Mouse (Mus musculus): ENCODE measurements around the gene Cd8b1. TPM values are rescaled to one million over a fixed set of nuclear protein-coding genes. Genes with fewer than 3 reads are reported as not detected.
"Not testable (repeated sequence)": the region's sequence is repeated elsewhere in the genome, so short reads cannot be mapped to it uniquely, and the experiment has no call there.

The Cd8b1 gene
- polyA plus RNA-seq, 1 experiment from 2014 or later, result 0.19 TPM

DNA sequence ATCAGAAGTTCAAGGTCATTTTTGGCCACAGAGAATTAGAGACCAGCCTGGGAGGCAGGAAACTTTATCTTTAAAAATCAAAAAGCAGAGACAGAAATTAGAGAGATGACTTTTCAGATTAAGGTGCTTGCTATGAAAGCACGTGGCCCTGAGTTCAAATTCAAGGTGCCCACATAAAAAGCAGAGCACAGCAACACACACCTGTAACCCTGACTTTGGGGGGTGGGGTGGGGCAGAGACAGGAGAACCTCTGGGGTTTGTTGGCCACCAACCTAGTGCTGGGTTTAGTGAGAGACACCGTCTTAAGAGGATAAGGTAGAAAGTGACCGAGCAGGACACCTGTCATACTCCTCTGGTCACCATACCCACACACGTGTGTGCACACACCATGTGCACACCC lies 8.9 kb downstream of the Cd8b1 start:
- H3K4me1 ChIP-seq; H3K4me3 ChIP-seq; H3K27me3 ChIP-seq (ENCODE audit: low read depth, poor library complexity, severe bottlenecking); H3K9me3 ChIP-seq (replicated peaks); H3K36me3 ChIP-seq; H3K27ac ChIP-seq; DNase-seq (ENCODE audit: low spot score): not testable (repeated sequence)
- 88% methylated on average over 3 of the region's 4 CpGs for WGBS

DNA sequence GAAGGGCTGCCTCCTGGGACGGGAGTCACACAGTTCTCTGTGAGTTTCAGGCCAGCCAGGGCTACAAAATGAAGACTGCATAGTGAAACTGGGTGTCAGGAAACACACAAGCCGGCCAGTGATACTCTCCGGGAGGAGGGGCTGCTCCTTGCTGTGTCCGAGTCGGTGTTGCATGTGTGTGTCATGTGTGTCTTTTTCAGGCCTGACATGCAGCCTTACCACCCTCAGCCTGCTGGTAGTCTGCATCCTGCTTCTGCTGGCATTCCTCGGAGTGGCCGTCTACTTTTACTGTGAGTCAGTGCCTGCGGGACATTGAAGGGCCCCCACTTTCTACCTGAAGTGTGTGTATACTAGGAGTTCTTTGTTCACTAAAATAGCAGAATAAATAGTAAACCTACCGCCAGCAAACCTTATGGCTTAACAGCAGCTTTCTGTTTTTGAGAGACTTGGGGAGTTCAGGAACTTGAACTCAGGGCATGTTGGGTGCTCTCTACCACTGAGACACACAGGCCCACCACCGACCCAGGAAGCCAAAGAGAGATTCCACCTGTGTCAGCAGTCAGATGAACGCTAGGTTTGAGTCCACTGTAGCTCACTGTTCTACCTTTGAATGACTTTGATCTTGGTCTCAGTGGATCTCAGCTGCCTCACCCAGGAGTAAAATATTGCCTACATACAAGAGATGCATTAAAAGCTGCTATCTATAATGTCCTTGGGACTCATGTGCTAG lies 9.8 kb downstream of the Cd8b1 start:
- Histone ChIP-seq H3K4me3 (no peak overlapping the region), H3K27me3 (ENCODE audit: low read depth, poor library complexity, severe bottlenecking) (no peaks in the 10 kb centered on the region), H3K9me3 (replicated peaks) (no peaks in the 10 kb centered on the region), H3K4me1 (no peaks in the 10 kb centered on the region), H3K27ac (no peak overlapping the region), H3K36me3 (no peaks in the 10 kb centered on the region)
- 86% methylated on average over 11 of the region's 11 CpGs for WGBS
- DNase-seq (ENCODE audit: low spot score), result no peak

GRCm38 (mm10) chr6:71333031-71333430 lies 10.4 kb downstream of the Cd8b1 start:
- 91% methylated on average over 3 of the region's 3 CpGs for WGBS
- H3K27ac ChIP-seq, result no peak overlapping the region
- no peaks in the 10 kb centered on the region for H3K4me1 ChIP-seq
- H3K9me3 ChIP-seq (replicated peaks), result no peaks in the 10 kb centered on the region
- H3K36me3 ChIP-seq, result no peaks in the 10 kb centered on the region
- no peaks in the 10 kb centered on the region for H3K27me3 ChIP-seq (ENCODE audit: low read depth, poor library complexity, severe bottlenecking)
- no peak for DNase-seq (ENCODE audit: low spot score)
- no peak overlapping the region for H3K4me3 ChIP-seq

GRCm38 (mm10) chr6:71333578-71334273 lies 11.1 kb downstream of the Cd8b1 start:
- 93% methylated on average over 11 of the region's 11 CpGs for WGBS
- Histone ChIP-seq H3K9me3 (replicated peaks) (no peaks in the 10 kb centered on the region), H3K4me1 (no peaks in the 10 kb centered on the region), H3K36me3 (no peaks in the 10 kb centered on the region), H3K27me3 (ENCODE audit: low read depth, poor library complexity, severe bottlenecking) (no peaks in the 10 kb centered on the region), H3K27ac (no peak overlapping the region), H3K4me3 (no peak overlapping the region)
- no peak for DNase-seq (ENCODE audit: low spot score)

DNA sequence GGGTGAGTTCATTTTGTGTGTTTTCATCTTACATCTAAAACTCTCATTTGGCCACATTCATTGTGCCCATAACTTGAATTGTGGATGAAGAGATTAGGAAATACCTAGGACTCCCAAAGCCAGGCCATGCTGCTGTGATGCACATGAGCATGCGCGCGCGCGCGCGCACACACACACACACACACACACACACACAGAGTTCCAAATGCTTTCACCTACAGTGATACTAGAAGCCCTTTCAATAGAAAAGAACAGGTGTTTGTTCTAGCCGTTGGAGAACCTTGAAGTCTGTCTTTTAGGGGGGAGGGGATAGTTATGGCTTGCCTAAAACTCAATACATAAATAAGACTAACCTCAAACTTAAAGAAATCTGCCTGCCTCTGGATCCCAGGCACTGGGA lies 15.1 kb downstream of the Cd8b1 start:
- no peak for DNase-seq (ENCODE audit: low spot score)

DNA sequence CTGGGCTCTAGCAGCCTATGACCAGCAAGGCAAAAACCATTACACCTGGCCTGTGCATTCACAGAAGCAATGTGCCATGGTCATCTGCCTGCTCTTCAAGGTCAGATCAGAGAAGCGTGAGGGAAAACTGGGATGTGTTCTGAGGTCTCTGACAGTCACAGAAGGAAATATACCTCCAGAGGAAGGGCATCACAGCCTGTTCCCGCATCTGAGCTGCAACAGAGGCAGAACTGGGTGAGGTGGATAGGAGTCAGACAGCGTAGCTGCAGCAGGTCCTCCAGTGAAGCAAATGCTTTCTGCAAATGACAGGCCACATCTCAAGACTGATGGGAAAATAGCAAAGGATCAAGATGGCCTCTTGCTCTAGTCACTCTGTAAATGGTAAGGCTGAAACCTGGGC lies 16.4 kb downstream of the Cd8b1 start:
- no peaks in the 10 kb centered on the region for H3K36me3 ChIP-seq
- DNase-seq (ENCODE audit: low spot score), result no peak

More for the DNA sequence above, 15.1 kb downstream of the Cd8b1 start:
- no peak overlapping the region for H3K4me3 ChIP-seq
- no peaks in the 10 kb centered on the region for H3K9me3 ChIP-seq (replicated peaks)
- no peaks in the 10 kb centered on the region for H3K27me3 ChIP-seq (ENCODE audit: low read depth, poor library complexity, severe bottlenecking)
- no peaks in the 10 kb centered on the region for H3K36me3 ChIP-seq
- WGBS, result 98% methylated on average over 8 of the region's 8 CpGs
- H3K27ac ChIP-seq, result no peak overlapping the region
- no peaks in the 10 kb centered on the region for H3K4me1 ChIP-seq

DNA sequence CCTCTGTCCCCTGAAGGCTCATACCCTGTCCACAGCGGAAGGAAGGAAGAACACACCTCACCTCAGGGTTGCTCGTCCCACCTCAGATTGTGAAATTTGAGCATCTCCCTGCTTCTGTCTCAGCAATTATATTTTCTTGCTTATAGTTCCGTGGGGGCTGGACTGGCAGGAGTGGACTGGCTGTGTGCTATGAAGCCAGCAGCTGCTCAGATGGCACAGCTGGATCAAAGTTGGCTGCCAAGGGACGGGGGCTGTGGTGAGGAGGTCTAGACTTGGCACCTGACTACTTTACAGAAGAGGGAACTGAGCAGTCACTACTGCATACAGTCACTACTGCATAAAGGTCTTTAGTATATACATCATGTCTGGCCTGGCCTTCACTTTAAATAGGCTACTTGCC lies 16.8 kb downstream of the Cd8b1 start:
- 88% methylated on average over 4 of the region's 4 CpGs for WGBS
- H3K4me3 ChIP-seq, result no peak overlapping the region
- no peak overlapping the region for H3K27ac ChIP-seq
- no peak for DNase-seq (ENCODE audit: low spot score)
- H3K4me1 ChIP-seq, result no peaks in the 10 kb centered on the region
- no peaks in the 10 kb centered on the region for H3K36me3 ChIP-seq
- H3K27me3 ChIP-seq (ENCODE audit: low read depth, poor library complexity, severe bottlenecking), result no peaks in the 10 kb centered on the region
- H3K9me3 ChIP-seq (replicated peaks), result no peaks in the 10 kb centered on the region

More for the DNA sequence above, 16.4 kb downstream of the Cd8b1 start:
- Histone ChIP-seq H3K4me3 (no peak overlapping the region), H3K27me3 (ENCODE audit: low read depth, poor library complexity, severe bottlenecking) (no peaks in the 10 kb centered on the region), H3K4me1 (no peaks in the 10 kb centered on the region), H3K9me3 (replicated peaks) (no peaks in the 10 kb centered on the region), H3K27ac (no peak overlapping the region)
- 83% methylated on average over 3 of the region's 3 CpGs for WGBS

GRCm38 (mm10) chr6:71341179-71341578 lies 18.6 kb downstream of the Cd8b1 start:
- Histone ChIP-seq H3K36me3 (no peaks in the 10 kb centered on the region), H3K4me1 (no peaks in the 10 kb centered on the region), H3K4me3 (no peak overlapping the region), H3K27me3 (ENCODE audit: low read depth, poor library complexity, severe bottlenecking) (no peaks in the 10 kb centered on the region), H3K27ac (no peak overlapping the region), H3K9me3 (replicated peaks) (no peaks in the 10 kb centered on the region)
- 91% methylated on average over 9 of the region's 9 CpGs for WGBS
- no peak for DNase-seq (ENCODE audit: low spot score)

DNA sequence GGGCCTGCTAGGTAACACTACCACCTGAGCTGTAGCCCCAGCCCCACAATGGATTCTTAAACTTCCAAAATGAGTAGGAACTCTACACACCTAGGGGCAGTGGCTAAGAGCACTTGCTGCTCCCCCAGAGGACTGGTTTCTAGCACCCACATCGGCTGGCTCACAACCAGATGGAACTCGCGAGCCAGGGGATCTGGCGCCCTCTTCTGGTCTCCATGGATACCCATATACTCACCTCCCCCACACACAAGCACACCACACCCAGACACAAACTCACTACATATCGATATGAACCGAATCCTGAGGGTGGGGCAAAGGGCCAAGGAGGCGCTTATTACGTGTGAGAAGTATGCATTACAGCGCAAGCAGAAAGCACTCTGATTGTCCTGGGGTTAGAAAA lies 25.4 kb downstream of the Cd8b1 start:
- WGBS, result 92% methylated on average over 9 of the region's 9 CpGs
- Histone ChIP-seq H3K27me3 (ENCODE audit: low read depth, poor library complexity, severe bottlenecking) (no peaks in the 10 kb centered on the region), H3K4me3 (no peak overlapping the region), H3K9me3 (replicated peaks) (no peaks in the 10 kb centered on the region), H3K27ac (no peak overlapping the region), H3K36me3 (no peaks in the 10 kb centered on the region), H3K4me1 (no peaks in the 10 kb centered on the region)
- no peak for DNase-seq (ENCODE audit: low spot score)

- no peaks in the 10 kb centered on the region for H3K36me3 ChIP-seq
- no peak overlapping the region for H3K27ac ChIP-seq
- WGBS, result 92% methylated on average over 3 of the region's 3 CpGs
- H3K4me1 ChIP-seq, result no peaks in the 10 kb centered on the region
- no peaks in the 10 kb centered on the region for H3K27me3 ChIP-seq (ENCODE audit: low read depth, poor library complexity, severe bottlenecking)
- DNase-seq (ENCODE audit: low spot score), result no peak
- H3K4me3 ChIP-seq, result no peak overlapping the region
- H3K9me3 ChIP-seq (replicated peaks), result no peaks in the 10 kb centered on the region
Observed at GRCm38 (mm10) chr6:71351201-71351600, 28.6 kb downstream of the Cd8b1 start.

GRCm38 (mm10) chr6:71352201-71352600 lies 29.6 kb downstream of the Cd8b1 start:
- Histone ChIP-seq H3K9me3 (replicated peaks) (no peaks in the 10 kb centered on the region), H3K4me3 (no peak overlapping the region), H3K4me1 (no peaks in the 10 kb centered on the region), H3K27ac (no peak overlapping the region), H3K36me3 (no peaks in the 10 kb centered on the region), H3K27me3 (ENCODE audit: low read depth, poor library complexity, severe bottlenecking) (no peaks in the 10 kb centered on the region)
- no peak for DNase-seq (ENCODE audit: low spot score)
- 94% methylated on average over 6 of the region's 6 CpGs for WGBS

DNA sequence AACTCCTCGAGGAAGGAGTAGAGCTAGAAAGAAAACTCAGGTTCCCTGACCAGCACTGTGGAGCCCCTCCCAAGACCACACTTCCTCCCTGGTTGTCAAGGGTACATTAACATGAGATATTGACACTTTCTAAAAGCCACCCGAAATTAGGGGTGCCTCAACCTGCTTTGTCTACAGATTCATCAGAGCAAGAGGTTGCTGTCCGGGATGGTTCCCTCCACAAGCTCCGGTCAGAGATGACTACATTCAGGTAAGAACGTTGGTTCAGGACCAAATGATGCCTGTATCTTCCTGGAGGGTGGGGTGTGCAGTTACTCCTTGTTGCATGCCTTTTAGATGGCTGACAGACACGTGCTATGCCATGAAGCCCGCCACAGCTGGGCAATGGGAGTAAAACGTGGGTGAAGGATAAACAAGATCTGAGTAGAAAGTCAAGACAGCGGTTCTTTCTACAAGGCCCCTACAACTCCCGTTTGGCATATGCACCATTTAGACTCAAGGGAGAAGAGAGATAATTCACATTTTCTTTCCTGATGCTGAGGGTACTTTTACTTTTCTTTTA lies 30.4 kb downstream of the Cd8b1 start:
- 85% methylated on average over 10 of the region's 10 CpGs for WGBS
- no peak for DNase-seq (ENCODE audit: low spot score)
- H3K27ac ChIP-seq, result no peak overlapping the region
- H3K27me3 ChIP-seq (ENCODE audit: low read depth, poor library complexity, severe bottlenecking), result no peaks in the 10 kb centered on the region
- H3K4me3 ChIP-seq, result no peak overlapping the region
- H3K4me1 ChIP-seq, result no peaks in the 10 kb centered on the region
- H3K9me3 ChIP-seq (replicated peaks), result no peaks in the 10 kb centered on the region
- no peaks in the 10 kb centered on the region for H3K36me3 ChIP-seq

- Histone ChIP-seq H3K36me3 (no peaks in the 10 kb centered on the region), H3K27me3 (ENCODE audit: low read depth, poor library complexity, severe bottlenecking) (no peaks in the 10 kb centered on the region), H3K27ac (no peak overlapping the region), H3K4me3 (no peak overlapping the region), H3K4me1 (no peaks in the 10 kb centered on the region), H3K9me3 (replicated peaks) (no peaks in the 10 kb centered on the region)
- 89% methylated on average over 2 of the region's 2 CpGs for WGBS
- DNase-seq (ENCODE audit: low spot score), result no peak
Observed at GRCm38 (mm10) chr6:71353722-71354121, 31.1 kb downstream of the Cd8b1 start.

Data from limb, embryonic 10.5 days (tissue).